Mouse (Mus musculus): ENCODE results near the gene Gm5105. TPM values are rescaled to one million over a fixed set of nuclear protein-coding genes. Genes with fewer than 3 reads are reported as not detected.
A peak's percentile ranks its signal among the peaks of the same experiment; 100 is the strongest.

The Gm5105 gene
- total RNA-seq, 2 experiments from 2014 or later, result 0.22 TPM; not detected in 1

DNA sequence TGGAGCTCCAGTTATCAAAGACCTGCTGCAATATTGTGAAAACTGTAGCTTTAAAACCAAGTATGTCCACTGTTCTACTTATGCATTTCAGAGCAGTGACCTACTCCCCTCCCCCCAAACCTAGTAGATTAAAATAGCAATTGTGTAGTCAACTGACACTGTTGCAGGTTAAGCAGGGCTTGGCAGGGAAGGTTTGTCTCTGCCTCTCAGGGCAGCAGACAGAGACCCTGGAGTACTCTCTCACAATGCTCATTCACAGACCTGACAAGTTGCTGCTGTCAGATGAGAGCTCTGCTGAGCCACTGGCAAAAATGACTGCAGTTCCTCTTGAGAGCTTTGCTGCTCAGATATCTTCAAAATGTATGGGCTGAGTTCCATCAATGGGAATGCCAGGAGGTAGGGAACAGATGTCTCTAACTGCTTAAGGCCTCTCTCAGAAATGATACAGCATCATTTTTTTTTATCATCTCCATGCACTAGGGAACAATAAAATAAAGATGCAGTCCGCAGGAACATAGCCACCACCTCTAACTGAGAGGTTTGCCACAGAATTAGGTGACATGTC, 16.0 kb upstream of the Gm5105 start:
- DNase-seq (ENCODE audit: low spot score in 2 of 2), result peak in 1 of 2 experiments; percentile 61
- TF ChIP-seq CTCF (conservative IDR thresholded peaks at IDR 0.05), result no peak
- H3K4me3 ChIP-seq, result no peak overlapping the region
- 0 out of 2 replicates have a peak overlapping the region, but pooled peaks have one; percentile 28 for H3K27ac ChIP-seq

DNA sequence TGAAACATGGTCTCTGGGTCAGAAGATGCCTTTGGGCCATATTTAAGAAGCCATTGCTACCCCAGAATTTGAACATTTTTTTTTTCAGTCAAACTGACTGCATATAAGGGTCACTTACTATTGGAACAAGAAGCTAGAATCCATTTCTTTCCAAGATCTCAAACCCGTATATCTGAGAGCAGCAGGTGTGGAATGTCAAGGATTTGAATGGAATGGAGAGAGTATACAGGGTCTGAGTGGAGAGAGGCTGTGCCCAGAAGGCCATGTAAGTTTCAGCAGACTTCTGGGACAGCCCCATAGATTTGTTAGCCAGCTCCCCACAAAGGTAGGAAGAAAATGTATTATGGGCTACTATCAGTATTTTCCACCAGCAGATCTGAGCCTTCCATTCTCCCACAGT, 11.5 kb upstream of the Gm5105 start:
- Histone ChIP-seq H3K27ac (peak overlapping the region; percentile 75), H3K4me3 (no peak overlapping the region)
- no peak for TF ChIP-seq CTCF (conservative IDR thresholded peaks at IDR 0.05)
- DNase-seq (ENCODE audit: low spot score in 2 of 2), result no peak

DNA sequence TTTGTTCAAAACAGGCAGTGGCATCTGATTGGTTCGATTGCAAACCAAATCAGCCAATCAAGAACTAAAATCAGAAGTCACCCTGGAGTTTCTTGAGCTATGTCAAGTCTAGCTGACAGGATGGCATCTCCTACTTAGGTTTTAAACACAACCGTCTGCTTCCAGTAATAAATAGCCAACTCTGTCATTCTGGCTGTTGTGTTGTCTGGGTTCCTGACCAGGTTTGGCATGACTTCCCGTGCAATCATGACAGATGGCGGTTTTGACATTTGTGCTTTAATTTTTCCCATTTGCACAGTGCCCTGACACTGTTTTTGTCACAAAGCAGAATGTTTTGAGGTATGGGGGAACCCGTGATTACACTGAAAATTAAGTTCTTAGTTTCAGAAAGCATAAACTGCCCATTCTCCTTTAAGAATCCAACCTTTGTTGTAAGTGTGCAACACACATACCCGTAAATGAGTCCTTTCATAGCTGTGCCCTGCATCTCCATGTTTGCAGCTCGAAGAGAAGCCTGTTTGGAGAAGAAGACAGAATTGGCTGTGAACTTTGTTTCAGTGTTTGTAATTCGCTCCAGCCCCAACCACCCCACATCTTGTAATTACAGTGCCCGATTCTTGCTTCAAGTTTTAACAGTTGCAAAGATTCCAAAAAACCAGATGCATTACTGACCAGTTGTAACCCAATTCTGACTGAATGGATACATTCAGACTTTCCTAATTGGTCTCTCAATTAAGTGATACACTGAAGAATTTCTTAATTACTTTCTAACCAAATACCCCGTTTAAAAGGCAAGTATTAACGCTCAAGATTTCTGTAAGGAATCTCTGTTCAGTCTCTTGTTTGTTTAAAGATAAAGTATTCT, 10.5 kb upstream of the Gm5105 start:
- no peak for TF ChIP-seq CTCF (conservative IDR thresholded peaks at IDR 0.05)
- Histone ChIP-seq H3K4me3 (peak overlapping the region; percentile 2; the same call in 1 of the 2 replicates), H3K27ac (peak overlapping the region; percentile 75)
- DNase-seq (ENCODE audit: low spot score in 2 of 2), result no peak

DNA sequence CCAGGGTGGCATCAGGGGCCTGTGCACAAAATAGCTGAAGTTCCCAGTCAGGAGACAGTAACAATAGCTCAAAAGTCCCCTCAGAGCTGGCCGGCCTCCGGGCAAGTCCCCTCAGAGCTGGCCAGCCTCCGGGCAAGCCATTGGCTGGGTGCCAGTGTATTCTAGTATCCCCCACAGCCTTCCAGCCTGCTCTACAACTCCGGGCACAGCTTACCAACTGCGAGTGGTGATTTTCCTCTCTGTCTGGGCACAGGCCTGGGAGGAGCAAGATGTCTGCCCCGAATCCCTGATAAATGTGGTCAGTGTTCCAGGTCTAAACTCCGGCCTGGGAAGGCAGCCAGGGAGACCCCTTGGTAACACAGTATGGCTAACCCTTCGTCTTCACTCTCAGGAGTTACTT, 8.0 kb upstream of the Gm5105 start:
- Histone ChIP-seq H3K4me3 (no peak overlapping the region), H3K27ac (no peak overlapping the region)
- DNase-seq (ENCODE audit: low spot score in 2 of 2), result no peak
- no peak for TF ChIP-seq CTCF (conservative IDR thresholded peaks at IDR 0.05)

DNA sequence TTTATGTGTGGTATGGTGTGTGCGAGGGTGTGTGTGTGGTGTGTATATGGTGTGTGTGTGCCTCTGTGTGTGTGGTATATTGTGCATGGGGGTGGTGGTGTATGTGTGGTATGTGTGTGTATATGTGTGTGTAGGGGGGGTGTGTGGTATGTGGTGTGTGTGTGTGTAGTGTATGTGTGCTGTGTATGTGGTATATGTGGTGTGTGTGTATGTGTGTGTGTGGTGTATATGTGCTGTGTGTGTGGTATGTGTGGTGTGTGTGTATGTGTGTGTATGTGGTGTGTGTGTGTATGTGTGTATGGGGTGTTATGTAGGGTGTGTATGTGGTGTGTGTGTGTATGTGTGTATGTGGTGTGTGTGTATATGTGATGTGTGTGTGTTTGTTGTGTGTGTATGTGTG, 7.0 kb upstream of the Gm5105 start:
- DNase-seq (ENCODE audit: low spot score in 2 of 2), result no peak
- H3K27ac ChIP-seq, result no peak overlapping the region
- H3K4me3 ChIP-seq, result no peak overlapping the region
- TF ChIP-seq CTCF (conservative IDR thresholded peaks at IDR 0.05), result no peak

DNA sequence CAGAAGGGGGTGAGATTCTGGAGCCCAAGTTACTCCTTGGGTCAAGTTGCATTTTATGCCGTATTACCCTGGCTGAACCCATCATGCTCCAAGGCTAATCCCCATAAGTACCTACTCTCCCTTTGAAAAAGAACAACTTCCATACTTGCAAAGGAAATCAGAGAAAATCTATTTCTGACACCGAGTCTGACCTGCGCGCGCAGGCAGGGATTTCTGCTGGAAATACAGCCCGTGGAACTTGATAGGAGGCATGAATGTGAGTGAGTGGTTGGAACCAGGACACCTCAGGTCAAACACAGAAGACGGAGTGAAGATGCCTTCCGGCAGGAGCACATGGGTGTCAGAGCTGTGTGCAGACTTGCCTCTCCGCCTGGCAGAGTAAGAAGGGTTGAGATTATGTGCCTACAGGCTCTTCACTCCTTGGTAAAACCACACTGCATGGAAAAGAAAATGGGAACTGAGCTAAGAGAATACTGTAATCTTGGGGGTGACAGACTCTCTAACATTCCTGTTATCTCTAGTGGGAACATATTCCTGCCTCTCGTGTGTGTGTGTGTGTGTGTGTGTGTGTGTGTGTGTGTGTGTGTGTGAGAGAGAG, 4.4 kb upstream of the Gm5105 start:
- Histone ChIP-seq H3K4me3 (peak overlapping the region; percentile 11; the same call in 1 of the 2 replicates), H3K27ac (no peak overlapping the region)
- TF ChIP-seq CTCF (conservative IDR thresholded peaks at IDR 0.05), result no peak
- DNase-seq (ENCODE audit: low spot score in 2 of 2), result no peak

DNA sequence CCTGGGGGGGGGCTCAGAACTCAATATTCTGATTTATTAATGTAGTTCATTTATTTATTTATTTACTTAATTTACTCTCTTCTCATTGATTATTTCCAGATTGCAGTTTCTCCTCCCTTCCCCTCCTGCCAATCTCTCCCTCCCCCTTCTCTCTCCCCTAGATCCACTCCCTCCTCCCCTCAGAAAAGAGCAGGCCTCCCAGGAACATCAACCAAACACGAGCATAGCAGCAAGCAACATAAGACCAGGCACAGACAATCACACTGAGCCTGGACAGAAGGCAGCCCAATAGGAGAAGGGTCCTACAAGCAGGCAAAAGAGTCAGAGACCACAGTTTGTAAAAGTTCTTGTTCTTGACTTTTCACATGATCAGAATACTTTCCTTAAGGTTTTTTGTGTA, 3.8 kb upstream of the Gm5105 start:
- no peak for TF ChIP-seq CTCF (conservative IDR thresholded peaks at IDR 0.05)
- no peak overlapping the region for H3K4me3 ChIP-seq
- H3K27ac ChIP-seq, result peak overlapping the region; percentile 76; the same call in 1 of the 2 replicates
- DNase-seq (ENCODE audit: low spot score in 2 of 2), result no peak

DNA sequence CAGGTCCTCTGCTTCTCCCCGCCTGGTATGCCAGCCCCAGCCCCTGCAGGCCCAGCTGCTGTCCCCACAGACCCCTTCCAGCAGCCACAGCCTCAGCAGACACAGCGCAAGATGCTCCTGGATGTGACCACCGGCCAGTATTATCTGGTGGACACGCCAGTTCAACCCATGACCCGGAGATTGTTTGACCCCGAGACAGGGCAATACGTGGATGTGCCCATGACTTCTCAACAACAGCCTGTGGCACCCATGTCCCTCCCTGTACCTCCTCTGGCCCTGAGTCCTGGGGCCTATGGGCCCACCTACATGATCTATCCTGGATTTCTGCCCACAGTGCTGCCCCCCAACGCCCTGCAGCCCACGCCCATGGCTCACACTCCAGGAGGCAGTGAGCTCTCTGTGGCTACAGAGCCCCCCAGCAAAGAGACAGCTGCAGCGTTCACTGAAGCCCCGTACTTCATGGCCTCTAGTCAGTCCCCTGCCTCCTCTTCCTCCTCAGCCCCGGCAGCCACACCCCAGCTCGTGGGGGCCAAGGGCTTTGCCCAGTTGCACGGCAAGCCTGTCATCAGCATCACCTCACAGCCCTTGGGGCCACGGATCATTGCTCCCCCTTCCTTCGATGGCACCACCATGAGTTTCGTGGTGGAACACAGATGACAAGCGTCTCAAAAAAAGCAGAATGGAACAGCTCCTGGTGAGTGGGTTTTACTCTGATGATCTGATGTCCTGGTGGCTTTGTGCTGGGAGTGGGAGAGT, 2.7 kb upstream of the Gm5105 start:
- no peak for TF ChIP-seq CTCF (conservative IDR thresholded peaks at IDR 0.05)
- peak overlapping the region; percentile 76 for H3K27ac ChIP-seq
- peak overlapping the region; percentile 15; the same call in 1 of the 2 replicates for H3K4me3 ChIP-seq
- DNase-seq (ENCODE audit: low spot score in 2 of 2), result no peak

DNA sequence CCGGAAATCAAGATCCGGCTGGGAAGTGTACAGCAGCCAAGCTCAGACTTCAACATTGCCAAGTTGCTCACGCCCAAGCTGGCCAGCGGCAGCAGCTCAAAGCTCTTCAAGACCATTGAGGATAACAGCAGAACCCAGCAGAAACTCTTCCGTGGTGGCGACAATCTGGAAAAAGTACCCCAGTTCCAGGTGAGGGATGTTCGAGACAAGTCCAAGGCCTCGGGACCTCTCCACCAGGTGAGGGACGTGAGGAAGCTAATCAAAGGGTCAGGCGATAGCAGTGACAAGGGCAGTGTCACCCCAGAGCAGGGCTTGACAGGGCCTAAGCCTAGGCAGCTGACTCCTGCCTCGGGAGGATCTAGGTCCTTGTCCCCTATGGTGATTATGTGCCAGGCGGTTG, 915 bp upstream of the Gm5105 start:
- Histone ChIP-seq H3K4me3 (no peak overlapping the region), H3K27ac (no peak overlapping the region)
- DNase-seq (ENCODE audit: low spot score in 2 of 2), result no peak
- TF ChIP-seq CTCF (conservative IDR thresholded peaks at IDR 0.05), result no peak

DNA sequence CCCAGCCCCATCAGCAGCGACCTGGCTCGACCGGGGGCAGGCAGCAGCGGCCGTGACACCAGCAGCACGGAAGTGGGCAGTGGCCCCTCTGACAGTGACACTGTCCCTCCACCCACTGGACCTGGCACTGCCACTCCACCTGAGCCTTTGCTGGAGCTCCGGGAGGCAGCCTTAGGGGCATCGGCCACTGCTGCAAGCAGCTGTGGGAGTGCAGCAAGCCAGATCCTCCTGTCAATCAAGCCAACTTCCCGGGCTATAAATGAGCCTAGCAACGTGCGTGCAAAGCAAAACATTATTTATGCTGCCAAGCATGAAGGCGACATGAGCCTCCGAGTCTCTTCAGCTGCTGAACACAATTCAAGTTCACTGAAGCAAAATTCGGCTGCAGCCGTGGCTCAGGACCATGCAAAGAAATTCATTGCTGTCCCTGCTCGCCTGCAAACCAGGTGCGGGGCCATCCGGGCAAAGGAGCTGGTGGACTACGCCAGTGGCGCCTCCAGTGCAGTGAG, 786 bp downstream of the Gm5105 start:
- TF ChIP-seq CTCF (conservative IDR thresholded peaks at IDR 0.05), result no peak
- DNase-seq (ENCODE audit: low spot score in 2 of 2), result peak; percentile 38 to 64
- H3K4me3 ChIP-seq, result peak overlapping the region; percentile 26; the same call in 1 of the 2 replicates
- peak overlapping the region; percentile 91 for H3K27ac ChIP-seq

DNA sequence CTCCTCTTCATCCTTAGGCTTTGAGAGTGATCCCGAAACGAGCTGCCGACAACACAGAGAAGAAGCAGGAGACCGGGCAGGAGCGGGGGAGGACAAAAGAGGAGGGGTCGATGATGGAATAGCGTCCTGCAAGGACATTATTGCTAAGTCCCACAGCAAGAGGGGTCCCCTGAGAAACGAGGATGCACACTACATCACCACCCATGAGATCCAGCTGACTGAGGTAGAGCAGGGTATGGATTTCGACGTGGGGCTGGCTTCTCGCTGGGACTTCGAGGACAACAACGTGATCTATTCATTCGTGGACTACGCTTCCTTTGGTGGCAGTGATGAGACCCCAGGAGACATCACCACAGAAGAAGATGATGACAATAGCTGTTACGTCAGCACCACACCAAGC, 1.3 kb downstream of the Gm5105 start:
- TF ChIP-seq CTCF (conservative IDR thresholded peaks at IDR 0.05), result no peak
- DNase-seq (ENCODE audit: low spot score in 2 of 2), result no peak
- peak overlapping the region; percentile 26; the same call in 1 of the 2 replicates for H3K4me3 ChIP-seq
- H3K27ac ChIP-seq, result peak overlapping the region; percentile 91
